Mouse (Mus musculus) limb, embryonic 11.5 days (tissue): Measurements from ENCODE around the gene Mknk1. TPM values are rescaled to one million over a fixed set of nuclear protein-coding genes. Genes with fewer than 3 reads are reported as not detected.

ENCODE experiments used
- ATAC-seq: fragments of 200-750 bp; cut with Nextera tagmentation; 2 replicates; pipeline ENCODE4 v1.8.0; 2017; ENCODE audit warnings: low read depth; ENCODE audit not compliant: insufficient number of reproducible peaks, low FRiP score, low TSS enrichment
- DNase-seq: peaks from one replicate; pipeline ENCODE4 v3.0.0-alpha.2; 2015; ENCODE audit warnings: low spot score
- H3K27ac ChIP-seq: fragments of 300-500 bp; sonication (generic); replicated peaks from 2 replicates; pipeline ENCODE4 v1.5.1; 2014; ENCODE audit warnings: low read depth, mild to moderate bottlenecking, low read length
- H3K27me3 ChIP-seq: fragments of 300-500 bp; sonication (generic); 2 replicates; pipeline ENCODE4 v1.6.1; 2014; ENCODE audit warnings: mild to moderate bottlenecking, low read length, mixed read lengths; ENCODE audit not compliant: control insufficient read depth, insufficient read depth
- H3K36me3 ChIP-seq: fragments of 300-500 bp; sonication (generic); 2 replicates; pipeline ENCODE4 v1.6.1; 2014; ENCODE audit warnings: mild to moderate bottlenecking, low read length, moderate library complexity, mixed read lengths; ENCODE audit not compliant: control insufficient read depth, insufficient read depth
- H3K4me1 ChIP-seq: fragments of 300-500 bp; sonication (generic); 2 replicates; pipeline ENCODE4 v1.6.1; 2014; ENCODE audit warnings: low read length, mixed read lengths; ENCODE audit not compliant: control insufficient read depth, insufficient read depth
- H3K4me2 ChIP-seq: fragments of 300-500 bp; sonication (generic); 2 replicates; pipeline ENCODE4 v1.6.1; 2014; ENCODE audit warnings: low read depth, mild to moderate bottlenecking, moderate library complexity; ENCODE audit not compliant: severe bottlenecking
- H3K4me3 ChIP-seq: fragments of 300-500 bp; sonication (generic); 2 replicates; pipeline ENCODE4 v1.5.1; 2014; ENCODE audit warnings: low read depth, low read length
- H3K9ac ChIP-seq: fragments of 300-500 bp; sonication (generic); 2 replicates; pipeline ENCODE4 v1.6.1; 2014; ENCODE audit warnings: mild to moderate bottlenecking, low read length
- H3K9me3 ChIP-seq: fragments of 300-500 bp; sonication (generic); 2 replicates; pipeline ENCODE4 v1.6.1; 2016; ENCODE audit warnings: low read length; ENCODE audit not compliant: control insufficient read depth
- WGBS: fragments of 180-500 bp; shearing (Covaris S2); extraction: QIAGEN DNeasy Blood & Tissue Kit; methylation state at CpG from one replicate; pipeline ENCODE4 v1.1.7; 2014; 5-methylcytosine and 5-hydroxymethylcytosine counted together
- polyA plus RNA-seq: library from polyadenylated mRNA; unstranded; fragments of >200 nt; fragmentation: Nextera tagmentation; extraction: Ambion mirVana; gene quantifications from 2 replicates; pipeline ENCODE4 v1.2.1, GENCODE M21; 2014

Gene Mknk1
- polyA plus RNA-seq, 1 experiment from 2014 or later, result 23.2 TPM

GRCm38 (mm10) chr4:115904375-115904774 lies 65.4 kb downstream of the Mknk1 start:
- Histone ChIP-seq H3K4me2 (no peak overlapping the region), H3K36me3 (no peaks in the 10 kb centered on the region), H3K27ac (no peak overlapping the region), H3K9me3 (no peaks in the 10 kb centered on the region), H3K4me1 (peaks cover 8% of the 10 kb centered on the region), H3K9ac (no peak overlapping the region), H3K4me3 (no peak overlapping the region), H3K27me3 (peaks cover 38% of the 10 kb centered on the region)
- ATAC-seq, result 0 out of 2 replicates have a peak, but pooled peaks have one; percentile 7
- DNase-seq, result peak; percentile 45
- 4% methylated on average over 12 of the region's 12 CpGs for WGBS

GRCm38 (mm10) chr4:115905701-115906100 lies 66.7 kb downstream of the Mknk1 start:
- peaks cover 25% of the 10 kb centered on the region for H3K27me3 ChIP-seq
- H3K4me1 ChIP-seq, result peaks cover 8% of the 10 kb centered on the region
- no peaks in the 10 kb centered on the region for H3K36me3 ChIP-seq
- H3K9me3 ChIP-seq, result no peaks in the 10 kb centered on the region
- no peak overlapping the region for H3K4me2 ChIP-seq
- H3K4me3 ChIP-seq, result no peak overlapping the region
- ATAC-seq (no peak), DNase-seq (no peak)
- WGBS, result 6% methylated on average over 7 of the region's 7 CpGs
- no peak overlapping the region for H3K27ac ChIP-seq
- H3K9ac ChIP-seq, result no peak overlapping the region

DNA sequence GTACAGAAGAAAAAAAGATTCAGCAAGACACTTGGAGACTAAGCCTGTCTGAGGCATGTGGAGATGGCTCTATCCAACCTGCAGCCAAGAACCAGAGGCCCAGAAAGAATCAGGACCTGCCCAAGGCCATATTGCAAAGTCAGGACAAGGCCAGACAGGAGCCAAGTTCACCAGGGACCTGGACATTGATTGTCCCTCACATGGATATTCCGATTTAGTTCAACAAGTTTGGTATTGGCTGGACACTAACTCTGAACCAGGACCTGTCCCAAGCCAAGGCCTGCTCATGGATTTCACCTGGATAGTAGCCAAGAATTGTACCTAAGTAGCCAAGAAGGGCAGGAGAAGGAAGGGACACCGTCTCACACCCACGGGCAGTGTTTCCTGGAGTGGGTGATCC lies 67.8 kb downstream of the Mknk1 start:
- no peak overlapping the region for H3K4me3 ChIP-seq
- WGBS, result 81% methylated on average over 3 of the region's 3 CpGs
- DNase-seq (no peak), ATAC-seq (no peak)
- no peaks in the 10 kb centered on the region for H3K9me3 ChIP-seq
- peaks cover 14% of the 10 kb centered on the region for H3K4me1 ChIP-seq
- H3K27me3 ChIP-seq, result peaks cover 19% of the 10 kb centered on the region
- H3K4me2 ChIP-seq, result no peak overlapping the region
- no peak overlapping the region for H3K27ac ChIP-seq
- H3K36me3 ChIP-seq, result no peaks in the 10 kb centered on the region
- H3K9ac ChIP-seq, result no peak overlapping the region

DNA sequence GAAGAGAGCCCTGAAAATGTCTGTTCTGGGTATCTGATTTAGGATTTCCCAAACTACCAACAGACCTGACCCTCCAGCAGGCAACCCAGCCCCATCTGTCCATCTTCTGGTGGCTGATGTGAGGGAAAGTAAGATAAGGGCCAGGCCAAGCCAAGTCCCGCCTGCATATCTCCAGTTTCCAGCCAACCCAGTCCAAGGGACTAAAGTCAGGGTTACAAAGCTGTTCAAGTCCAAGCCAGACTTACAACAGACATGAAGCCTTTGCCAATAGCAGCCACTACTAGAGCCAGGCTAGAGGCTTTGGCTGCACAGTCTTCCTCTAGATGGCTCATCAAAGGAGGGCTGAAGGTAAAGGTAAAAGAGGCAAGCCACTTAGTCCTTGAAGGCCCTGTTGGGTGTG lies 69.0 kb downstream of the Mknk1 start:
- Histone ChIP-seq H3K4me2 (no peak overlapping the region), H3K27me3 (peaks cover 14% of the 10 kb centered on the region), H3K27ac (no peak overlapping the region), H3K4me1 (peaks cover 15% of the 10 kb centered on the region), H3K9me3 (no peaks in the 10 kb centered on the region), H3K4me3 (no peak overlapping the region), H3K9ac (no peak overlapping the region), H3K36me3 (no peaks in the 10 kb centered on the region)
- no peak for DNase-seq
- 65% methylated on average over 1 of the region's 1 CpGs for WGBS
- no peak for ATAC-seq

DNA sequence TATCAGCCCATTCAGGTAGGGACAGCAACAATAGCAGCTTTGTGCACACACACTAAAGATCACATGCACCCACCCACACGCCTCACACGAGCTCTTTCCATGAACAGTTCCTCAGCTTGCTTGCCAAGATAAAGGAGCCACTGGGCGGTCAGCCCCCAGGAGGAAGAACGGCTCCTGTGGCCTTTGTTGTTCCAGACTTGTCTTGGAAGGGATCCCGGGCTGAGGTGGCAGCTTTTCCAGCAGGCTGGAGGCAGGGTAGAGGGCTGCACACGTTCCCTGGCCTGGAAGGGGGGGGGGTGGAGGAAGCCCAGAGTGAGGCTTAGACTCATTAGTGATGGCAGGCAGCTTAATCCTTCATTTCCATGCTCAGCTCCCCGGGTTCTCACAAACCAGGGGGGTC lies 69.6 kb downstream of the Mknk1 start:
- Histone ChIP-seq H3K4me3 (no peak overlapping the region), H3K27me3 (peaks cover 14% of the 10 kb centered on the region), H3K36me3 (no peaks in the 10 kb centered on the region), H3K9me3 (no peaks in the 10 kb centered on the region), H3K4me2 (no peak overlapping the region), H3K4me1 (peaks cover 15% of the 10 kb centered on the region), H3K27ac (no peak overlapping the region), H3K9ac (no peak overlapping the region)
- 28% methylated on average over 7 of the region's 7 CpGs for WGBS
- ATAC-seq, result no peak
- no peak for DNase-seq

- Histone ChIP-seq H3K36me3 (no peaks in the 10 kb centered on the region), H3K4me3 (no peak overlapping the region), H3K9ac (no peak overlapping the region), H3K4me1 (peaks cover 7% of the 10 kb centered on the region; the same call in 1 of the 2 replicates), H3K27ac (no peak overlapping the region), H3K27me3 (0 out of 2 replicates have a peak, but pooled peaks cover 2% of the 10 kb centered on the region), H3K9me3 (no peaks in the 10 kb centered on the region), H3K4me2 (no peak overlapping the region)
- DNase-seq (no peak), ATAC-seq (peak; percentile 63; the same call in 1 of the 2 replicates)
- whole genome bisulfite sequencing, result 6% methylated on average over 4 of the region's 4 CpGs
These were observed 72.6 kb downstream of the Mknk1 start for GRCm38 (mm10) chr4:115911586-115911985.

- H3K27ac ChIP-seq, result no peak overlapping the region
- H3K27me3 ChIP-seq, result peaks cover 24% of the 10 kb centered on the region
- no peaks in the 10 kb centered on the region for H3K36me3 ChIP-seq
- ATAC-seq (no peak), DNase-seq (no peak)
- no peaks in the 10 kb centered on the region for H3K4me1 ChIP-seq
- H3K9me3 ChIP-seq, result no peaks in the 10 kb centered on the region
- no peak overlapping the region for H3K9ac ChIP-seq
- WGBS, result 78% methylated on average over 16 of the region's 16 CpGs
- no peak overlapping the region for H3K4me2 ChIP-seq
- H3K4me3 ChIP-seq, result no peak overlapping the region
These were observed 80.9 kb downstream of the Mknk1 start for GRCm38 (mm10) chr4:115919911-115920310.

GRCm38 (mm10) chr4:115922688-115923087 lies 83.7 kb downstream of the Mknk1 start:
- no peak for ATAC-seq
- H3K9me3 ChIP-seq, result no peaks in the 10 kb centered on the region

GRCm38 (mm10) chr4:115923262-115923880 lies 84.4 kb downstream of the Mknk1 start:
- Histone ChIP-seq H3K4me3 (no peak overlapping the region), H3K9me3 (no peaks in the 10 kb centered on the region), H3K9ac (no peak overlapping the region), H3K27me3 (peaks cover 19% of the 10 kb centered on the region), H3K4me1 (no peaks in the 10 kb centered on the region), H3K36me3 (no peaks in the 10 kb centered on the region), H3K4me2 (no peak overlapping the region), H3K27ac (no peak overlapping the region)
- 81% methylated on average over 16 of the region's 16 CpGs for WGBS
- ATAC-seq (no peak), DNase-seq (no peak)

More at GRCm38 (mm10) chr4:115922688-115923087, 83.7 kb downstream of the Mknk1 start:
- Histone ChIP-seq H3K27me3 (peaks cover 21% of the 10 kb centered on the region), H3K36me3 (no peaks in the 10 kb centered on the region), H3K4me1 (no peaks in the 10 kb centered on the region), H3K27ac (no peak overlapping the region), H3K9ac (no peak overlapping the region), H3K4me2 (no peak overlapping the region), H3K4me3 (no peak overlapping the region)
- WGBS, result 84% methylated on average over 5 of the region's 5 CpGs
- DNase-seq, result no peak
